14 mouse cellular contexts compared by ENCODE assay signal in genomic region chr4:114912705-114913593, GRCm38 (mm10). TPM values are rescaled to one million over a fixed set of nuclear protein-coding genes. Genes with fewer than 3 reads are reported as not detected.
A peak's percentile ranks its signal among the peaks of the same experiment; 100 is the strongest.
DNase-seq lines count a peak whose midpoint lies in the region; ATAC-seq lines count a peak whose summit lies in the region.
"Had no signal": no experiment of that assay in that cellular context is flagged by ENCODE, and none has a peak within 500 bp of the region (broad histone marks: within the 10 kb centered on the region; RNA-seq: fewer than 3 reads in every experiment).

No protein-coding gene starts in this region.

- ATAC-seq in heart, embryonic 12.5 days (ENCODE audit: insufficient number of reproducible peaks, low FRiP score), result no peak
- ATAC-seq in midbrain, embryonic 12.5 days (ENCODE audit: low FRiP score, low read depth), result no peak
- ATAC-seq in midbrain, embryonic 14.5 days (ENCODE audit: low FRiP score, low TSS enrichment), result no peak
- ATAC-seq in embryonic facial prominence, embryonic 12.5 days (ENCODE audit: insufficient number of reproducible peaks, insufficient read depth, low FRiP score, low TSS enrichment), result 0 out of 2 replicates have a peak, but pooled peaks have one; percentile 8
- no peak for ATAC-seq in neural tube, embryonic 12.5 days (ENCODE audit: low FRiP score, low read depth)
- no peak for ATAC-seq in forebrain, embryonic 14.5 days

- H3K4me3 ChIP-seq in heart, embryonic 10.5 days, result peak overlapping the region; percentile 18; the same call in 1 of the 2 replicates
- no peak overlapping the region for H3K4me3 ChIP-seq in heart, embryonic 12.5 days
- H3K4me3 ChIP-seq in midbrain, embryonic 12.5 days, result 0 out of 2 replicates have a peak overlapping the region, but pooled peaks have one; percentile 3
- H3K4me3 ChIP-seq in midbrain, embryonic 14.5 days (replicated peaks; ENCODE audit: low read depth, low read length), result no peak overlapping the region
- H3K4me3 ChIP-seq in embryonic facial prominence, embryonic 12.5 days, result peak overlapping the region; percentile 16; the same call in 1 of the 2 replicates
- H3K4me3 ChIP-seq in neural tube, embryonic 12.5 days, result no peak overlapping the region
- H3K4me3 ChIP-seq in forebrain, embryonic 14.5 days (ENCODE audit: low read depth, low read length), result no peak overlapping the region
- H3K4me3 ChIP-seq: erythroblast, embryonic 14.5 days; heart, embryonic 13.5 days; myocyte; stomach, embryonic 15.5 days had no signal

- no peaks in the 10 kb centered on the region for H3K9me3 ChIP-seq in heart, embryonic 10.5 days
- no peaks in the 10 kb centered on the region for H3K9me3 ChIP-seq in heart, embryonic 12.5 days (replicated peaks)
- H3K9me3 ChIP-seq in midbrain, embryonic 12.5 days, result no peaks in the 10 kb centered on the region
- no peaks in the 10 kb centered on the region for H3K9me3 ChIP-seq in midbrain, embryonic 14.5 days (ENCODE audit: control insufficient read depth, low read length)
- H3K9me3 ChIP-seq in embryonic facial prominence, embryonic 12.5 days, result no peaks in the 10 kb centered on the region
- H3K9me3 ChIP-seq in neural tube, embryonic 12.5 days, result no peaks in the 10 kb centered on the region
- H3K9me3 ChIP-seq in forebrain, embryonic 14.5 days (replicated peaks; ENCODE audit: control insufficient read depth, low read length), result no peaks in the 10 kb centered on the region
- H3K9me3 ChIP-seq: heart, embryonic 13.5 days; stomach, embryonic 15.5 days had no signal

- H3K4me1 ChIP-seq in heart, embryonic 10.5 days, result peaks cover 23% of the 10 kb centered on the region
- peaks cover 17% of the 10 kb centered on the region for H3K4me1 ChIP-seq in heart, embryonic 12.5 days (replicated peaks)
- peaks cover 17% of the 10 kb centered on the region for H3K4me1 ChIP-seq in midbrain, embryonic 12.5 days
- no peaks in the 10 kb centered on the region for H3K4me1 ChIP-seq in midbrain, embryonic 14.5 days (ENCODE audit: control insufficient read depth, insufficient read depth, low read length)
- peaks cover 16% of the 10 kb centered on the region; the same call in 1 of the 2 replicates for H3K4me1 ChIP-seq in embryonic facial prominence, embryonic 12.5 days
- peaks cover 13% of the 10 kb centered on the region; the same call in 1 of the 2 replicates for H3K4me1 ChIP-seq in neural tube, embryonic 12.5 days
- H3K4me1 ChIP-seq in forebrain, embryonic 14.5 days (ENCODE audit: control insufficient read depth, insufficient read depth, low read length), result peaks cover 9% of the 10 kb centered on the region

- no peak overlapping the region for H3K9ac ChIP-seq in heart, embryonic 12.5 days
- H3K9ac ChIP-seq in midbrain, embryonic 12.5 days (replicated peaks), result no peak overlapping the region
- no peak overlapping the region for H3K9ac ChIP-seq in midbrain, embryonic 14.5 days (replicated peaks; ENCODE audit: low read length)
- peak overlapping the region; percentile 17 for H3K9ac ChIP-seq in embryonic facial prominence, embryonic 12.5 days
- H3K9ac ChIP-seq in neural tube, embryonic 12.5 days, result no peak overlapping the region
- no peak overlapping the region for H3K9ac ChIP-seq in forebrain, embryonic 14.5 days (ENCODE audit: low read length)
- H3K9ac ChIP-seq: heart, embryonic 13.5 days; stomach, embryonic 15.5 days had no signal

- no peak overlapping the region for H3K4me2 ChIP-seq in heart, embryonic 12.5 days
- no peak overlapping the region for H3K4me2 ChIP-seq in midbrain, embryonic 12.5 days (replicated peaks)
- no peak overlapping the region for H3K4me2 ChIP-seq in midbrain, embryonic 14.5 days (ENCODE audit: low read length)
- H3K4me2 ChIP-seq in embryonic facial prominence, embryonic 12.5 days (replicated peaks), result peak overlapping the region; percentile 36
- 0 out of 2 replicates have a peak overlapping the region, but pooled peaks have one; percentile 5 for H3K4me2 ChIP-seq in neural tube, embryonic 12.5 days (replicated peaks)
- H3K4me2 ChIP-seq in forebrain, embryonic 14.5 days (ENCODE audit: low read length), result no peak overlapping the region
- H3K4me2 ChIP-seq: heart, embryonic 13.5 days; stomach, embryonic 15.5 days had no signal

- H3K36me3 ChIP-seq in heart, embryonic 10.5 days, result no peaks in the 10 kb centered on the region
- H3K36me3 ChIP-seq in heart, embryonic 12.5 days, result no peaks in the 10 kb centered on the region
- no peaks in the 10 kb centered on the region for H3K36me3 ChIP-seq in midbrain, embryonic 12.5 days
- H3K36me3 ChIP-seq in midbrain, embryonic 14.5 days (ENCODE audit: control insufficient read depth, insufficient read depth, low read length), result no peaks in the 10 kb centered on the region
- no peaks in the 10 kb centered on the region for H3K36me3 ChIP-seq in embryonic facial prominence, embryonic 12.5 days
- H3K36me3 ChIP-seq in neural tube, embryonic 12.5 days, result no peaks in the 10 kb centered on the region
- H3K36me3 ChIP-seq in forebrain, embryonic 14.5 days (ENCODE audit: control insufficient read depth, insufficient read depth, low read length), result no peaks in the 10 kb centered on the region
- H3K36me3 ChIP-seq: heart, embryonic 13.5 days; stomach, embryonic 15.5 days had no signal

- 5% methylated on average over 35 of the region's 35 CpGs for WGBS in heart, embryonic 10.5 days
- WGBS in heart, embryonic 12.5 days, result 4% methylated on average over 35 of the region's 35 CpGs
- WGBS in midbrain, embryonic 12.5 days, result 3% methylated on average over 35 of the region's 35 CpGs
- 2% methylated on average over 35 of the region's 35 CpGs for WGBS in midbrain, embryonic 14.5 days
- 9% methylated on average over 35 of the region's 35 CpGs for WGBS in embryonic facial prominence, embryonic 12.5 days
- 3% methylated on average over 35 of the region's 35 CpGs for WGBS in neural tube, embryonic 12.5 days
- WGBS in forebrain, embryonic 14.5 days, result 2% methylated on average over 35 of the region's 35 CpGs

- H3K27me3 ChIP-seq in heart, embryonic 10.5 days (ENCODE audit: insufficient read depth, poor library complexity, severe bottlenecking), result peaks cover 96% of the 10 kb centered on the region
- peaks cover 95% of the 10 kb centered on the region for H3K27me3 ChIP-seq in heart, embryonic 12.5 days (replicated peaks)
- H3K27me3 ChIP-seq in midbrain, embryonic 12.5 days, result peaks cover 96% of the 10 kb centered on the region
- H3K27me3 ChIP-seq in midbrain, embryonic 14.5 days (ENCODE audit: control insufficient read depth, insufficient read depth, low read length), result peaks cover 95% of the 10 kb centered on the region
- H3K27me3 ChIP-seq in embryonic facial prominence, embryonic 12.5 days, result peaks cover 87% of the 10 kb centered on the region
- peaks cover 92% of the 10 kb centered on the region for H3K27me3 ChIP-seq in neural tube, embryonic 12.5 days (replicated peaks)
- H3K27me3 ChIP-seq in forebrain, embryonic 14.5 days (replicated peaks; ENCODE audit: control insufficient read depth, insufficient read depth, low read length), result peaks cover 91% of the 10 kb centered on the region

- no peak for DNase-seq in heart, embryonic 10.5 days (ENCODE audit: low spot score)
- no peak for DNase-seq in midbrain, embryonic 14.5 days
- no peak for DNase-seq in urinary bladder, adult 18-20 months (ENCODE audit: low spot score in 2 of 2)
- DNase-seq in forebrain, embryonic 14.5 days (ENCODE audit: low spot score), result no peak

- H3K27ac ChIP-seq in heart, embryonic 10.5 days, result no peak overlapping the region
- no peak overlapping the region for H3K27ac ChIP-seq in heart, embryonic 12.5 days (ENCODE audit: poor library complexity, severe bottlenecking)
- no peak overlapping the region for H3K27ac ChIP-seq in midbrain, embryonic 12.5 days (replicated peaks)
- H3K27ac ChIP-seq in midbrain, embryonic 14.5 days (replicated peaks; ENCODE audit: low read depth, low read length), result no peak overlapping the region
- H3K27ac ChIP-seq in embryonic facial prominence, embryonic 12.5 days, result no peak overlapping the region
- H3K27ac ChIP-seq in neural tube, embryonic 12.5 days, result no peak overlapping the region
- H3K27ac ChIP-seq in forebrain, embryonic 14.5 days (ENCODE audit: low read depth, low read length), result no peak overlapping the region
- H3K27ac ChIP-seq: heart, embryonic 13.5 days; macrophage; stomach, embryonic 15.5 days had no signal

RNA-seq across cellular contexts. Expression of gene Foxd2, which starts 4.3 kb away (rescaled TPM):
- 0.42 and 1.3 TPM in 2 replicates for polyA plus RNA-seq in heart, embryonic 10.5 days (2016; fragmentation: Nextera tagmentation; extraction: Ambion mirVana)
- 0.09 TPM in 1 of 2 replicates, not detected in the other for polyA plus RNA-seq in heart, embryonic 12.5 days (2016; fragmentation: Nextera tagmentation; extraction: Ambion mirVana)
- 3.0 and 5.2 TPM in 2 replicates for polyA plus RNA-seq in midbrain, embryonic 12.5 days (2016; fragmentation: Nextera tagmentation; extraction: Ambion mirVana)
- 0.11 and 0.54 TPM in 2 replicates for polyA plus RNA-seq in midbrain, embryonic 14.5 days (2014; fragmentation: Nextera tagmentation; extraction: Ambion mirVana)
- polyA plus RNA-seq in embryonic facial prominence, embryonic 12.5 days (2016; fragmentation: Nextera tagmentation; extraction: Ambion mirVana), result 6.2 and 7.7 TPM in 2 replicates
- polyA plus RNA-seq in neural tube, embryonic 12.5 days (2016; fragmentation: Nextera tagmentation; extraction: Ambion mirVana), result 2.2 and 2.5 TPM in 2 replicates
- polyA plus RNA-seq in forebrain, embryonic 14.5 days (2014; fragmentation: Nextera tagmentation; extraction: Ambion mirVana), result 0.27 and 0.38 TPM in 2 replicates

RNA-seq across cellular contexts. Expression of gene Foxe3, which starts 12.9 kb away (rescaled TPM):
- polyA plus RNA-seq in heart, embryonic 10.5 days (2016; fragmentation: Nextera tagmentation; extraction: Ambion mirVana), result 0.62 TPM in 1 of 2 replicates, not detected in the other
- polyA plus RNA-seq in heart, embryonic 12.5 days (2016; fragmentation: Nextera tagmentation; extraction: Ambion mirVana), result not detected in 2 replicates
- polyA plus RNA-seq in midbrain, embryonic 12.5 days (2016; fragmentation: Nextera tagmentation; extraction: Ambion mirVana), result 0.42 and 0.46 TPM in 2 replicates
- not detected in 2 replicates for polyA plus RNA-seq in midbrain, embryonic 14.5 days (2014; fragmentation: Nextera tagmentation; extraction: Ambion mirVana)
- polyA plus RNA-seq in embryonic facial prominence, embryonic 12.5 days (2016; fragmentation: Nextera tagmentation; extraction: Ambion mirVana), result 0.27 and 1.5 TPM in 2 replicates
- not detected in 2 replicates for polyA plus RNA-seq in neural tube, embryonic 12.5 days (2016; fragmentation: Nextera tagmentation; extraction: Ambion mirVana)
- polyA plus RNA-seq in forebrain, embryonic 14.5 days (2014; fragmentation: Nextera tagmentation; extraction: Ambion mirVana), result not detected in 2 replicates
- polyA plus RNA-seq: erythroblast, embryonic 14.5 days; heart, embryonic 13.5 days; macrophage; myocyte; small intestine, adult 2 months; stomach, embryonic 15.5 days had no signal

Comparison
In these comparisons a context has a peak if more than half of its experiments do, and no peak if none do; other contexts are left out.
1. H3K4me3 ChIP-seq: peak in heart, embryonic 10.5 days (single experiment), midbrain, embryonic 12.5 days (single experiment) and embryonic facial prominence, embryonic 12.5 days (single experiment); none in heart, embryonic 12.5 days (single experiment), midbrain, embryonic 14.5 days (single experiment), neural tube, embryonic 12.5 days (single experiment) and forebrain, embryonic 14.5 days (single experiment).
2. H3K4me2 ChIP-seq: peak in embryonic facial prominence, embryonic 12.5 days (single experiment) and neural tube, embryonic 12.5 days (single experiment); none in heart, embryonic 12.5 days (single experiment), midbrain, embryonic 12.5 days (single experiment), midbrain, embryonic 14.5 days (single experiment) and forebrain, embryonic 14.5 days (single experiment).